ENCODE assay signal across 7 mouse cellular contexts in genomic region chr1:170588353-170588752, GRCm38 (mm10). TPM values are rescaled to one million over a fixed set of nuclear protein-coding genes. Genes with fewer than 3 reads are reported as not detected.
DNase-seq lines count a peak whose midpoint lies in the region; ATAC-seq lines count a peak whose summit lies in the region.

No protein-coding gene starts in this region.

- no peak overlapping the region for H3K9ac ChIP-seq in hindbrain, embryonic 11.5 days (ENCODE audit: low read depth, low read length)
- H3K9ac ChIP-seq in limb, embryonic 13.5 days = no peak overlapping the region

- H3K4me1 ChIP-seq in hindbrain, embryonic 11.5 days (replicated peaks; ENCODE audit: control insufficient read depth, insufficient read depth, low read length) = no peaks in the 10 kb centered on the region
- peaks cover 14% of the 10 kb centered on the region for H3K4me1 ChIP-seq in limb, embryonic 13.5 days

- H3K4me3 ChIP-seq in hindbrain, embryonic 11.5 days (ENCODE audit: low read depth, low read length) = peak overlapping the region; percentile 61; the same call in 1 of the 2 replicates
- H3K4me3 ChIP-seq in limb, embryonic 13.5 days = peak overlapping the region; percentile 68

- H3K9me3 ChIP-seq in hindbrain, embryonic 11.5 days (ENCODE audit: control insufficient read depth, low read length) = no peaks in the 10 kb centered on the region
- peaks cover 7% of the 10 kb centered on the region; the same call in 1 of the 2 replicates for H3K9me3 ChIP-seq in limb, embryonic 13.5 days

- peak; percentile 33 for DNase-seq in adrenal gland, postnatal 10 days
- DNase-seq in embryo, embryonic 10.5 days (ENCODE audit: low spot score) = peak; percentile 65
- DNase-seq in hindbrain, embryonic 11.5 days (ENCODE audit: low spot score) = no peak
- peak; percentile 27 for DNase-seq in retina, postnatal 1 day
- no peak for DNase-seq in spleen, postnatal 4 days (ENCODE audit: low spot score in 2 of 2)
- DNase-seq in right cerebral cortex, postnatal 10 days (ENCODE audit: low spot score in 2 of 2) = no peak

- no peaks in the 10 kb centered on the region for H3K27me3 ChIP-seq in hindbrain, embryonic 11.5 days (ENCODE audit: control insufficient read depth, insufficient read depth, low read length)
- peaks cover 6% of the 10 kb centered on the region; the same call in 1 of the 2 replicates for H3K27me3 ChIP-seq in limb, embryonic 13.5 days

- no peak for ATAC-seq in hindbrain, embryonic 11.5 days (ENCODE audit: low FRiP score)
- ATAC-seq in limb, embryonic 13.5 days (ENCODE audit: low FRiP score, low read depth) = no peak

- H3K36me3 ChIP-seq in hindbrain, embryonic 11.5 days (ENCODE audit: control insufficient read depth, insufficient read depth, low read length) = no peaks in the 10 kb centered on the region
- peaks cover 12% of the 10 kb centered on the region for H3K36me3 ChIP-seq in limb, embryonic 13.5 days

- peak overlapping the region; percentile 28 for H3K4me2 ChIP-seq in hindbrain, embryonic 11.5 days (replicated peaks; ENCODE audit: low read depth, low read length)
- H3K4me2 ChIP-seq in limb, embryonic 13.5 days (replicated peaks) = peak overlapping the region; percentile 98

- no peak overlapping the region for H3K27ac ChIP-seq in hindbrain, embryonic 11.5 days (ENCODE audit: low read depth, low read length)
- H3K27ac ChIP-seq in limb, embryonic 13.5 days = no peak overlapping the region

- WGBS in hindbrain, embryonic 11.5 days = 33% methylated on average over 6 of the region's 6 CpGs
- WGBS in limb, embryonic 13.5 days = 35% methylated on average over 6 of the region's 6 CpGs

RNA-seq across cellular contexts. Expression of gene Nos1ap, which starts 1.3 kb away (rescaled TPM):
- total RNA-seq in adrenal gland, postnatal 10 days (2021) = 10 to 100 TPM; 14.5 to 20.1 TPM
- 6.7 and 9.7 TPM in 2 replicates for polyA plus RNA-seq in hindbrain, embryonic 11.5 days (2014; fragmentation: Nextera tagmentation; extraction: Ambion mirVana)
- polyA plus RNA-seq in limb, embryonic 13.5 days (2015; fragmentation: Nextera tagmentation; extraction: Ambion mirVana) = 13.7 and 15.9 TPM in 2 replicates

RNA-seq across cellular contexts. Expression of gene Olfml2b, which starts 56.0 kb away (rescaled TPM):
- total RNA-seq in adrenal gland, postnatal 10 days (2021) = 10 to 100 TPM; 16.0 to 17.9 TPM
- 4.5 and 6.7 TPM in 2 replicates for polyA plus RNA-seq in hindbrain, embryonic 11.5 days (2014; fragmentation: Nextera tagmentation; extraction: Ambion mirVana)
- polyA plus RNA-seq in limb, embryonic 13.5 days (2015; fragmentation: Nextera tagmentation; extraction: Ambion mirVana) = 43.3 and 49.2 TPM in 2 replicates

Comparison
In these comparisons a context has a peak if more than half of its experiments do, and no peak if none do; other contexts are left out.
1. DNase-seq: peak in adrenal gland, postnatal 10 days (single experiment), embryo, embryonic 10.5 days (single experiment) and retina, postnatal 1 day (single experiment); none in hindbrain, embryonic 11.5 days (single experiment), spleen, postnatal 4 days (0 of 2) and right cerebral cortex, postnatal 10 days (0 of 2).